Mouse (Mus musculus) 3134 (cell line): Measurements from ENCODE around the gene Ptpra.
A peak's percentile ranks its signal among the peaks of the same experiment; 100 is the strongest.

Source experiments
- DNase-seq: peaks from one replicate; pipeline ENCODE4 v3.0.0-alpha.2; 2011; ENCODE audit warnings: low spot score; ENCODE audit not compliant: insufficient read length; ENCODE audit errors: extremely low read depth

Ptpra gene

DNA sequence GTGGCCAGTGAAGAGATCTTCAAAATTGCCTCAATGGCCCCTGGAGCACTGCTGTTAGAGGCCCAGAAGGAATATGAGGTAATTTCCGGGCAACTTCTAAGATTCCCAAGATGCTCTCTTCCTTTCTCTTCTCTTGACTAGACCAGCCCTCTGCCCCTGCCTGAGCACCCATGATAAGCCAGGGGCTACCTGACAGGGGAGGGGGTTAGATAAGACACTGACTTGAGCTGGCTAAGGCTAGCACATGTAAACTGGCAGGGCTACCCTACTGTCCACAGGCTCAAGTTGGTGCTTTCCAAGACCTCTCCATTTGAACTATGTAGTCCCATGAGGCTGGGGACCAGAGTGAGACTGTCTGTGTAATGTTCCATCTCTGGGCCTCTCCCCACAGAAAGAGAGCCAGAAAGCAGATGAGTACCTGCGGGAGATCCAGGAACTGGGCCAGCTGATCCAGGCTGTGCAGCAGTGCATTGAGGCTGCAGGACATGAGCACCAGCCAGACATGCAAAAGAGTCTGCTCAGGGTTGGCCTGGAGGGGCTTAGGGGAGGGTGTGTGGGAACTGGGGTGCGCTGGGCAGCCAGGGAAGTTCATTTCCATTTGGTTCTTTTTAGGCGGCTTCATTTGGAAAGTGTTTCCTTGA is 10.1 kb upstream of the Ptpra start:
- DNase-seq, result no peak

DNA sequence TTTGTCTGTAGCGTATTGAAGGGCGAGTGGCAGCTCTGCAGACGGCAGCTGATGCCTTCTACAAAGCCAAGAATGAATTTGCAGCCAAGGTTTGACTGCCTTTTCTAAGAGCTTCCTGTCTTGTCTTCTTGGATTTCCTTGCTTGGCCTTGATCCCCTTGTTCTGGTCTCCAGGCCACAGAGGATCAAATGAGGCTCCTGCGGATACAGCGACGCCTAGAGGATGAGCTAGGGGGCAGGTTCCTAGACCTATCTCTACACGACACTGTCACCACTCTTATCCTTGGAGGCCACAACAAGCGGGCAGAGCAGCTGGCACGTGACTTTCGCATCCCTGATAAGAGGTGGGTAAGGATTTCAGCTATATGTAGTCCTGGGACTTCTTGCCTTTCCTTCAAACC is 7.9 kb upstream of the Ptpra start:
- no peak for DNase-seq

DNA sequence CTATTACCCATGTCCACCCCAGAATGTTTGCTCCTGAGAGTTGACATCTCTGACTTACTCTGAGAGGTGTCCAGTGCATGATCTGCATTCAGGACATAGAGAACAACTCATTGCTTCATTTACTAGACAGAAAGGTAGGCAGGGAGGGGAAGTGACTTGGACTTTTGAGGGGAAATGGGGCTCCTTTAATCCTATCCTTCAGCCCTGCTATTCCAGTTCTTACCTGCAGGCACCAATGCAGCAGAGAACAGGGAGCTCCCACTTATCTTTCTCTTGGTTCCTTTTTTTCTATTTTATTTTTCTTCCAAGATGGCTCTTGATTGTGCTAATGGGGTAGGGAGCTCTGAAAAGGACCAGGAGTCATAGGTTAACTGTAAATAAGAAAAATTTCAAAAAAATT is 1.6 kb upstream of the Ptpra start:
- DNase-seq, result no peak

DNA sequence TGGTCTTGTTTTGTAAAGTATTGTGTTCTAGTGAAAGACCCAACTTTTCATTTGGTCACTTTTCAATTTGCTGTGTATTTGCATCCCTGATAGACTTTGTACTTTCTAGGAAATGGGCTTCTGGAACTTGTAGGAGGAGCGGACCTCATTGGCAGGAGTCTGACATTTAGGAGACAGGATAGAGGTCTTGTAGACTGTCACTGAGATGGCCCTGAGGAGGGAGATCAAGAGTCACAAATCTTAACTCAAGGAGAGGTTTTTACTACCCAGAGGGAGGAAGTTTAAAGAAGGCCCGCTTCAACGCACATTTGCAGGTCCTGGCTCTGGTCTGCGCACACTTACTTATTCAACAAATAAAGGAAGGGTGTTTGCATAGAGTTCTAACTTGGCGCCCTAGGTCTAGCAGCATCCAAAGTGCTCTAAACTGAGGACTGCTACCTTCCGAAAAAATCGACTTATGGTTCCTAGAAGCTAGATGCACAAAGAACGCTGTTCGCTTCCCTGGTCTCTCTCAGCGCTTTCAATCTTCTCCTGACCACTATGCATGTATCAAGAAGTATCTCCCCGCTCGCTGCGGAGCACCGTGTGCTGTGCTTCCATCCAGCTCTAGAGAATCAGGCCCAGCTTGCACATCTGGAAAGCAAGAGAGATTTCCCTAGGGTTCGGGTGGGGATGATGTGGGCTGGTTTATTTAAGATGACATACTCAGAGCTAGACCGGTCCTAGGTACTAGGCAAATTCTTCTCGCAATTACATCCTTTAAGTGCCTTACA is 871 bp upstream of the Ptpra start:
- DNase-seq, result no peak

DNA sequence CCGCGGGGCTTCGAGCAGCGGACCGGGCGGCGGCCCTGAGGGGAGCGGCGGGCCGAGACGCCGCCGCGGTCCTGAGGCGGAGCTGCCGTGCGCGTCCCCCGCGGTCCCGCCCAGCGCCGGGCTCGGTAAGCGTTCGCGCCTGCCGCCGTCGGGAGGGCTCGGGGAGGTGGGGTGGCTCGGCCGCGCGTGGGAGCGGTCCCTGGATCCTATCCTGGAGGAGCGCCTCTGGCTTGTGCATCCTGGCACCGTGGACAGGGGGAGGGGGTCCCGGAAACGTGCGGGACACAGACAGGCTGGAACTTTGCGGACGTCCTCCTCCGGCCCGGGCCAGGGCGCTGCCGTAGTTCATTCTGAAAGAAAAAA is 337 bp downstream of the Ptpra start:
- peak; percentile 84 for DNase-seq

DNA sequence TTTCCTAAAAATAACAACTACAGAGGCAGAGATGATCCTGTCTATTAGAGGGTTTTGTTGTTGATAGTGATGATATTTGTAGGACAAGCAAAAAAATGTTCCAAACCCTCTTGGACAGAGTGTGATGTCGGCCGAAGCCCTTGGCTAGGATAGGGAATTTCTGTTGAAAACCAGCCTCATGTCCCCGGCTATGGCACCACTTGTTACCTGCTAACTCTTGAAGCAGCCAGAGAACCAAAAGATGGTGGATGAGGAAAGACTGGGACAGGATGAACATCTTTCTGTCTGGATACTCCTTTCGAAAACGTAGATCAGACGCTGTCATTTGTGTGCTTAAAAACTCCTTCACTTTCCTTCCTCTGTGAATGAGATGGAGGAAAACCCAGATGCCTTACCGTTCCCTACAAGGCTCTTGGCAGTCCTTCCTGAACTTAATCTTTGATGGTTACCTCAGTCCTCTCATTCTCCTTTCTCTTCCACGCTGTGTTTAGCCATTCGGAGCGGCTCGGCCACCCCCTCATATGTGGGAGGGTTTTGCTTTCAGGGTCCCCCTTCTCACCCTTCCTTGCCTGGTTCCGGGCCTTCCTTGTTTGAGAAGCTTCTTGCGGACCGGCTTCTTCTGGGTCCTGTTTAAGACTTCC is 1.1 kb downstream of the Ptpra start:
- DNase-seq, result no peak

DNA sequence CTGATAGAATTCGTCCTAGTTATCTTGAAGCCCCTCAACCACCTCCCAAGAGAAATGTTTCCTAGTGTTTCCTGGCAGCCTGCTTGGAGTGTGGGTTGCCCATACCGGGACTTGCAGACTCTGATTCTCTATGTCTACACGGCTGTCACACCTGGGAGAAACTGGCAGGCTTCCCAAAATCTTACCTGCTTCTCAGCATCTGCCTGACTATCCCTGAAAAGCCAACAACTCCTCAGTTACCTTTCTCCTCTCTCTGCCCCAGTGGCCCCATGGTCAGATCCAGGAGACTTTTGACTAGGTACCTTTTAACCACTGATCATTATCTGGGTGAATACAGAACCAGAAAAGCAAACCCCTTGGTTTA is 1.6 kb downstream of the Ptpra start:
- no peak for DNase-seq

DNA sequence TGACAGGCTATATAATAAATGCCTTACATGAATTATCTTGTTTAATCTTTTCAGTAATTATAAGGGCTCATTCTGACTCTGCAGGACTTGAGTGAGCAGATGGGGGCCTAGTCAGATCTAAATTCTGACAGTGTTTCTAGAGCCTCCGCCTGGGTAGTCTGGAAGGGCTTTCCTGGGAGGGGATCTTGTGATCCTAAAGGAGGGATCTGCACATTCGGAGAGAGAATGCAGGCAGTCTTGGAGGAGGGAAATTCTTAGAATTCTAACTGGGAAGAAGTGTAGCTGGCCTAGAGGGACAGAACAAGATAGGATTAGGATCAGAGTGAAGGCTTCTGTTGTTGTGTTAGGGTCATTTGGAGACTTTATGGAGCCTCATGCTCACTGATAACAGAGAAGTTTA is 2.2 kb downstream of the Ptpra start:
- DNase-seq, result no peak

DNA sequence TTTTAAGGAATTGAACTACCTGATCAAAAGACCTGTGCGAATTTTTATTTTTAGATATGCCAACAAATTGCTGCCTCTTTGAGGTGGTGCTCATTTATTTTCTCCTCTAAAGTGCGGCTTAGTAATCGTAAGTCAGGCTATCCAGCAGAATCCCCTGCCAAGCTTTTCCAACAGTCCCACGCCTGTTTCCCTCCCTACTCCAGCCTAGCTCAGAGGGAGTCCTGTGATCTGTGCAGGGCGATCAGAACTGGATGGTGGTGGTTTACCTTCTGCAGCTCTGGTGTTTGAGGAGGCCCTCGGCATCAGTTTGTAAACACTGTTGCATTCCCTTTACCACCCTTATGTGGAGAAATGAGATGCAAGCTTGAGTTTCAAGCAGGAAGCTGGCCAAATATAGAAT is 3.3 kb downstream of the Ptpra start:
- no peak for DNase-seq

DNA sequence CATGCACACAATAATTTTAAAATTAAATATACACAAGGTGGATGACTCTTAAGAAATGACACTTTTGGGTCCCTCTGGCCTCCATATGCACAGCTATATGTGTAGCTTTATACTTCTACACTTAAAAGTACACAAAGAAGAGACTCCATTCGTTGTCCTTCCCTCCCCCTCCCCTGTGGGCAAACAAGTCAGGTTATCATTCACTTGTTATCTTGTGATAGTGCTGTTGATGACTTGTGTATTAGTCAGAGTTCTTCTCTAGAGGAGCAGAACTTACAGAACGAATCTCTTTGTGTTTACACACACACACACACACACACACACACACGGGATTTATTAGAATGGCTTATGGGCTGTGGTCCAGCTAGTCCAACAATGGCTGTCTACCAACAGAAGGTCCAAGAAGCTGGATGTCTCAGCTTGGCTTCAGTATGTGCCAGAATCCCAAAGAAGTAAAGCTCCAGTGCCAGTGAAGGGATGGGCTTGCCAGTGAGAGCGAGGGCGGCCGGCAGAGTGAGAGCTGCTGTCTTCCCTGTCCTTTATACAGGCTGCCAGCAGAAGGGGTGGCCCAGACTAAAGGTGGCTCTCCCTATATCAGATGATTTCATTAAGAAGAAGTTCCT is 4.8 kb downstream of the Ptpra start:
- DNase-seq, result no peak

DNA sequence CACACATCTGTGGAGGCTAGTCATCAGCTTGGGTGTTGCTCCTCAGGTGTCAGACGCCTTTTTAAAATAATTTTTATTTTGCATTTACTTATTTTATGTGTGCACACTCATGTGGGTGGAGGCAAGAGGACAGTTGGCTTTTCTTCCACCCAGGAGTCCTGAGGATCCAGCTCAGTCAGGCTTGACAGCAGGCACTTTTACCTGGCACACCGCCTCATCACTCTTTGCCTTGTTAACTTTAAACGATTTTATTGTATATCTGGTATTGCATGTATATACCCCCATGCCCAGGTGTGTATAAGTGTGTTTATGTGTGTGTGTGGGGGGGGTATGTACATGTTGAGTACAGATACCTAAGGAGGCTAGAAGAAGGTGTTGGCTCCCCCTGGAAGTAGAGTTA is 7.8 kb downstream of the Ptpra start:
- no peak for DNase-seq

DNA sequence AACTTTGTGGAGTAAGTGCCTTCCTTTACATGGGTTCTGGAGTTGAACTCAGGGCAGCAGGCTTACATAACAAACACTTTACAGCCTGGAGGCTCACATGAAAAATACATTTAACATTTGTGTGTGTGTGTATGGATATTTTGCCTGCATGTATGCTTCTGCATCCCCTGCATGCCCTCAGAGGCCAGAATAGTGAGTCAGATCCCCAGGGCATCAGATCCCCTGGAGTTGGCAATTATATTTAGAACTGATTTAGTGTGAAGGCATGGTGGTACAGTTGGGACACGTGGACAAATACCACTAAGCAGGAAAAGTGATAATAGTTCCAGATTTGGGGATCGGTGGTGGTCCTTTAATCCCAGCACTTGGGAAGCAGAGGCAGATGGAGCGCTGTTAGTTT is 9.5 kb downstream of the Ptpra start:
- DNase-seq, result no peak

DNA sequence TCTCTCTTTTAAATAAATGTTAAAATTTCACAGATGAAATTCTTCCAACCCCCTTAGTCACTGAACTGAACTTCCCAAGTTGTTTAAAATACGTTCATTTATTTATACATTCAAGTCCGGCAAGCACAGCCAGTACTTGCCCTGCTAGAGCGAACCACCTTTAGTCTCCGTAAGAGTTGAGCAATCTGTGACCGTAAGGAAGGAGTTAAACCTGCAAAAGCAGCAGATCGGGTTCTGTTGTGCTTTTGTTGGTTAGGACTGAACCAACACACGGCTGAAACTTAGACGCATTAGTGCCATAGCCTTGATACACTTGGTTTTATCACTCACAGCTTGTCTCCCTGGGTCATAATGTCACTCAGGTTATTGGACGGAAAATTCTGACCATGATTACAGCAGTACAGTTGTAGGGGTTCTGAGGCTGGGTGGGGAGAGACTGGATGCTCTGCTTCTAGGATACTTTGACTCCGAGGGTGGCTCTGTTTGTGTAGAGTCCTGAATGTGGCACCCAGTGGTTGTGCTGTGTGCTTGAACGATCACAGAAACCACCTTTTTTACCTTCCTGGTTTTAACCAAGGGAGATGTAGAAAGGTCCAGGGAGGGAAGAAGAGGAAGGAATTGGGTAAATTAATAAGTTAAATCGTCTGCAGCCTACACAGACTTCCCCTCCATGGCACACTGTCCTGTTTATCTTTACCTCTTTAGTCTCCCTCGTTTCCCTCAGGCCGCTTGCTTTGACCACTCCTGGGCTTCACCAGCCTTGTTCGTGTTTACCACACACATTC is 11.4 kb downstream of the Ptpra start:
- no peak for DNase-seq

DNA sequence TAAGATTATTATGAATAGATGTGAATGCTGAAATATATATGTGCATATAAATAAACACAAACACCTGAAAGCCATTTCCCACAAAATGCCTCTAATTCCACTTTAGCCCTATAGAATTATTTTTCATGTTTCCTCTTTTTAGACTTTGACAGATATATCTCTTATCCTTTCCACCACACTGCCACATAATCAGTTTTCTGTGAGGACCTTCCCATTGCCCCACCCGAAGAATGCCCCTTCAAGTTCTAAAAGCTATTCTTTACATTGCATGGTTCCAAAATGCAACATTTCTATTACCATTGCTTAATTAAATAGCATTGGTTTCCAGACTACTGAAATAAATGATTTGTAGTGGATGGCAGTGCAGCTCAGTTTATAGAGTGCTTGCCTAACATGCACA is 16.4 kb downstream of the Ptpra start:
- DNase-seq, result no peak

DNA sequence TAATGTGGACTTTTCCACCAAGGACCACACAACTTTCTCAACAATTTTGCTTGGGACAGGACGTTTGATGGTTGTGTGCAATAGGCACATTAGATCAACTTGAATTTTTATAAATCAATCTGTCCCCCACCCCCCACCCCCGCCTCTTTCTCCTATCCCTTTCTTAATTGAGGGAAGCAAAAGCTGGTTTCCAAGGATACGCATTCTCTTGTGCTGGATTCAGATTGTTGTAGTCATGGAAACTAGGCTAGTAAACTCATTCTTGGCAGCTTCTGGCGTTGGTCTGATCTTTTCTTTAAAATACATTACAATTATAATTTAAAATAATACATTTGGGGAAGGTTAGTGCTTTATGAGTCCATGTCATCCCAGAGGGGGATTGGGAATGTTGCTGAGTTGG is 19.3 kb downstream of the Ptpra start:
- DNase-seq, result no peak

DNA sequence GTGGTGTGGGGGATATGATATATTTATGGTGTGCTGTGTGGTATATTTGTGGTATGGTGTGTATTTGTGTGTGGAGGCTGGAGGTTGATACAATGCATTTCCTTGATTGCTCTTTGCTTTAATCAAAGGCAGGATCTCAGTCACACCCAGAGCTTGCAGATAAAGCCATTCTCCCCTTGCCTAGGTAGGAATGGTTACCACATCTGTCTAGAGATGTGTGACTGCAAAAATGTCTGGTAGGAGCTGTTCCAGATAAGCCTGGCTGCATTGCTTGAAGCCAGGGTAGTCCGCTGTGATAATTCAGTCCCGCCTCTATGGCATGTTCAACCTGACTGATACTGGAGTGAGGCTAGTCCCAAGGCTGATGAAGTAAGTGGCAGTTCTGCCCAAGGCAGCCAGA is 19.9 kb downstream of the Ptpra start:
- DNase-seq, result no peak

DNA sequence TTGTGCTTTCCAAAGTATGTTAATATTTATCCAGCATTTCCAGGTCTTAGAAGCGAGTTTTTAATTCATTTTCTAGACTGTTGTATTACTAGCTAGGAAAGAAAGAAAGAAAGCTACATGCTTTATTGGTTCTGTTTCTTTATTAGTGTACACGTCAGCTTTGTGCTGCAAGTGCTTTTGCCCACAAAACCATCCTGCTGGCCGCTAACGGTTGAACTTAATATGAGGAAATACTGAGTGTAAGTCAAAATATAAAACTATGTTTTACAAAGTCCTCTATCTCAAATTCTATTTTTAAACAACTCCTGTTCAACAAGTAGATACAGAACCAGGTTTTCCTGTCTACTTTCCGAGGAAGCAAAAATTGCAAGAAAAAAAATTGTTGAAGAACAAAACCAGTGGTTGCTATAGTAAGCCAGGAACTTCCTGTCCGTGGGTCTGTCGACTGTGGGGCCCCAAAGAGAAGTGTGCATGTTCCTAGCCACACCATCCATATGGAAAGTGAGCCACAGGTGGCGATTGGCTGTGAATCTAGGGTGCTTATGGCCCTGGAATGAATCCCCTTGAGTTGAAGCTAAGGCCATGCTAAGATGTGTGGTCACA is 22.9 kb downstream of the Ptpra start:
- DNase-seq, result no peak

DNA sequence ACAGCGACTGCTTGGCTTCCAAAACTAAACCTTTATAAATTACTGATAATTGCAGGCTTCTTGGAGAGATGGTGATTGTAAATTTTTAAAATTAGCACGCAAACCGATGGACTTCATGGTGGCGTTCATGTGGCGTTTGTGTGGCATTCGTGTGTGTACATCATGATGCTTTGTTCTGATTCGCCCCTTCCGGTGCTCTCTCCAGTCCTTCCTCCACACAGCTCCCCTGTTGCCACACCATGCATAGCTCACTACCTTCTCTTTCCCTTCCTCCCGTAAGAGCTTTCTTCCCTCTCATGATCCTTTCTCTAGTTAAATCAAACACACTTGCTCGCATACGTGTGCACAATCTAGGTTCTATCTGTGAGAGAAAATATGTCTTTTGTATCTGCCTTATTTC is 25.7 kb downstream of the Ptpra start:
- DNase-seq, result no peak

DNA sequence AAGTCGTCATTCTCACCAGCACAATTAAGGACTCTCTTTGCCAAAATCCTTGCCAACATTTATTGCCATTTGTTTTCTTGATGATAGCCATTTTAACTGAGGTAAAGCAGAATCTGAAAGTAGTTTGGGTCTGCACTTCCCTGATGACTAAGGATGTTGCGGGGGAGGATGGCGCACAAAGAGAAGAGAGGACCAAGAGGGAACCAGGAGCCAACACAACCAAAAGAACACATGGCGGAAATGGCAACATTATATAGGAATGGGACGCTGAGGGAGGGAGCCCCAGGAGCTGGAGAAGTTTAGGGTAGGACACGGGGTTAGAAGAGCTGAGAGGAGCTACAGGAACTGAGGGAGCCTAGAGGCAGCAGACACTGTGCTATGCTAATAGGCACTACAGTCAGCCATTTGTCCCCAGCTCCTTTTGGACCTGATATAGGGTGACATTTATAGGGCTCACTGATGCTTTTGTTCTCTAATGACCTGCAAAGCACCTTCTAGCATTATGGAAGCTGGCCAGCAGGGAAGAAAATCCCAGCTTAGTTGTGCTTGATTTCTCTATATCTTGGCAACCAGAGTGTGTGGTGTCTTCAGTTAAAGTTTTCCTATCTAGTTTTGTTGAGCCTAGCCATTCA is 26.7 kb downstream of the Ptpra start:
- no peak for DNase-seq

DNA sequence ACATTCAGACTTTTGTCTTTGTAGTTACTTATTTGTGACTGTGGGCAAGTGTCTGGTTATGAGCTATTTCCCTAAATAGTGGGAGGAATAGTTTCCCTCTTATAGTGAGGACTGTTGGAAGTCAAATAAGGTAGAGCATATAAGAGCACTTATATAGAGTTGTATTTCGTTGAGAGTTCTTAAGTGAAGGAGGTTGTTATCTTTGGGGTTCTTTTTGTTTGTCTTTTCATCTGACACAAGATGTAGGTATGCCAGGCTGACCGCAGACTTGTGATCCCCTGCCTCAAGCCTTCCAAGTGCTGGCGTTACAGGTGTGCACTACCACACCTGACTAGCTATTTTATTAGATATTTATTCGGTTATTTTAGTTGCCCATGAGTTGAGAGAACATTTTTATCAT is 32.1 kb downstream of the Ptpra start:
- no peak for DNase-seq
